Mouse (Mus musculus): ENCODE measurements at regions not wholly inside any gene's neighbourhood (a gene's known extent, or its start where the extent isn't known, plus 50 kb on each side); places are given as distances from the start of the nearest gene placed in this dataset.
"Not testable (repeated sequence)": the region's sequence is repeated elsewhere in the genome, so short reads cannot be mapped to it uniquely, and the experiment has no call there.

DNA sequence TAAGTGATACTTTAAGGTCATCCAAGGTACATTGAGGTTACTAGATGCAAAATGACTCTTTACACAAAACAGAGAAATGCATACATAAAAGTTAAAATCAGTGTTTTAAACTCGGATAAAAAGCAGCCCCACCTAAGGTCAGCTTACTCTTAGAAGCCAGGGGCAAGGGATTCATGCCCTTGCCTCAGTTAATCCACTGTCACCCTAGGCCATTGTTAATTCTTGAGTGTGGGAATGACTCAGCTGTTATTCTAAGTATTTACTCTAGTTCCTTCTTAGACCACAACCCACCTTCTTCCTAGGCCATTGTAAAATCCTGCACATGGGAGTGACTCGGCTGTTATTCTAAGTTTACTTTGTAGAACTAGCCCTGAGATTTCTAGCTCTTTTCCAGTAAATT lies 64.1 kb upstream of the Ces1h start:
- DNase-seq (ENCODE audit: low spot score) = not testable (repeated sequence)

DNA sequence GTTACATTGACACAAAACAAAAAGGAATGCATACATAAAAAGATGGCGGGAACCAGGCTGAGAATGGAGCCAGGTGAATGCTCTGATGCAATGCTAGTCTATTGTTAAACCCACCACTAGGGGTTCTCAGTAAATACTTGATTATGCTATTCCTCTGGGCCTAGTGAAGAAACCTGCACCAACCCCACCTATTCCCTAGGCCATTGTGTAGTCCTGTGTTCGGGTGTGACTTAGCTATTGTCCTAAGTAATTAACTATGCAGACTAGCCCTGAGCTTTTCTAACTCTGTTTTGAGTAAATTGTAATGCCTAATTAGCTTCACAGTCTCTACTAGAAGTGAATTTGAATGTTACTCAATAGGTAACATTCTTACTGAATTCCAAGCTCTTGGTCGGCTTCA lies 62.4 kb upstream of the Ces1h start:
- no peak for DNase-seq (ENCODE audit: low spot score)

DNA sequence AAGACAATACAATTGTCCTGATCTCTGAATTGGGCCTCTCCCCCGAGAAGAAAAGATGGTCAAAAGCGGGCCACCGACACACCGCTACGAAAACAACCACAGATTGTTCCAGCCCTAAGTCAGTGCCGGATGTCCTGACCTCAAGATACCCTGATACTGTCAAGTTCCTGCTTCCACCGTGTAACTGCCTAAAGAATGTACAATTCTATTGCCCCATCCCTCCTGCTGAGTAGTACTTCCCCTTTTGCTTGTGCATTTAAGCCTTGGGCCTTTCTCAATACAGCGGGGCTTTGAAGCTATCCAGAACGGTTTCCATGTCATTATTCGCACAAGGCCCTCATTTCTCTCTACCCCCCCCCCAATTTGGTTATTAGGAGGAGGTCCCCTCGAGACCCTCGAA lies 57.1 kb upstream of the Ces1h start:
- not testable (repeated sequence) for DNase-seq (ENCODE audit: low spot score)

DNA sequence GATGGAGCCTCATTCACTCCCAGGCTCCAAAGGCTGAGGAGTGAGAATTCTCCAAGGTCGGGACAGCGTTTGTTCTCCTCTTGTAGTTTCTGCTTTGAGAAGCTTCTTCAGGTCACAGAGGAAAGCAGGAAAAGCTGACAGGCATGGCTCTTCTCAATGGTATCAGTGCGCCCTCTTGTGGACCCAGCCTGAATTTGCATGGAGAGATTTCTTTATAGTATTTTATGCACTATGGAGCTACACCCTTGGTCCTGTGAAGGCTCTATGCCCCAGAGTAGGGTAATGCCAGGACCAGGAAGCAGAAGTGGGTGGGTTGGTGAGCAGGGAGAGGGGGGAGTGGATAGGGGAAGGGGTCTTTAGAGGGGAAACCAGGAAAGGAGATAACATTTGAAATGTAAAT lies 51.1 kb upstream of the Ces1h start:
- DNase-seq (ENCODE audit: low spot score) = peak; percentile 86

All from embryo, embryonic 10 days (tissue).